Mouse (Mus musculus) heart, embryonic 11.5 days (tissue): ENCODE measurements at regions not wholly inside any gene's neighbourhood (a gene's known extent, or its start where the extent isn't known, plus 50 kb on each side); places are given as distances from the start of the nearest gene placed in this dataset.

Experiments
- ATAC-seq: fragments of 200-750 bp; cut with Nextera tagmentation; replicated peaks from 2 replicates; pipeline ENCODE4 v1.8.0; 2017; ENCODE audit warnings: moderate library complexity; ENCODE audit not compliant: insufficient number of reproducible peaks, low FRiP score, low TSS enrichment
- H3K27ac ChIP-seq: fragments of 300-500 bp; sonication (generic); 2 replicates; pipeline ENCODE4 v1.5.1; 2014; ENCODE audit warnings: mild to moderate bottlenecking, low read depth, low read length
- H3K27me3 ChIP-seq: fragments of 300-500 bp; sonication (generic); 2 replicates; pipeline ENCODE4 v1.6.1; 2014; ENCODE audit warnings: mild to moderate bottlenecking, low read length, mixed read lengths; ENCODE audit not compliant: control insufficient read depth, insufficient read depth
- H3K36me3 ChIP-seq: fragments of 300-500 bp; sonication (generic); 2 replicates; pipeline ENCODE4 v1.6.1; 2014; ENCODE audit warnings: mild to moderate bottlenecking, low read length, moderate library complexity, mixed read lengths; ENCODE audit not compliant: control insufficient read depth, insufficient read depth
- H3K4me1 ChIP-seq: fragments of 300-500 bp; sonication (generic); 2 replicates; pipeline ENCODE4 v1.6.1; 2014; ENCODE audit warnings: low read length; ENCODE audit not compliant: control insufficient read depth, insufficient read depth
- H3K4me2 ChIP-seq: fragments of 300-500 bp; sonication (generic); 2 replicates; pipeline ENCODE4 v1.6.1; 2014; ENCODE audit warnings: mild to moderate bottlenecking, moderate library complexity
- H3K4me3 ChIP-seq: fragments of 300-500 bp; sonication (generic); 2 replicates; pipeline ENCODE4 v1.5.1; 2014; ENCODE audit warnings: low read depth, low read length
- H3K9ac ChIP-seq: fragments of 300-500 bp; sonication (generic); 2 replicates; pipeline ENCODE4 v1.6.1; 2014; ENCODE audit warnings: mild to moderate bottlenecking, low read depth, low read length, moderate library complexity
- H3K9me3 ChIP-seq: fragments of 300-500 bp; sonication (generic); replicated peaks from 2 replicates; pipeline ENCODE4 v1.6.1; 2016; ENCODE audit warnings: low read length; ENCODE audit not compliant: control insufficient read depth
- WGBS: fragments of 180-500 bp; shearing (Covaris S2); extraction: QIAGEN DNeasy Blood & Tissue Kit; methylation state at CpG from one replicate; pipeline ENCODE4 v1.1.7; 2014; ENCODE audit not compliant: insufficient replicate concordance; 5-methylcytosine and 5-hydroxymethylcytosine counted together

- H3K4me2 ChIP-seq = no peak overlapping the region
- no peaks in the 10 kb centered on the region for H3K36me3 ChIP-seq
- H3K4me1 ChIP-seq = no peaks in the 10 kb centered on the region
- no peak for ATAC-seq
- H3K27me3 ChIP-seq = no peaks in the 10 kb centered on the region
- H3K27ac ChIP-seq = no peak overlapping the region
- H3K9me3 ChIP-seq = no peaks in the 10 kb centered on the region
- H3K9ac ChIP-seq = no peak overlapping the region
- no peak overlapping the region for H3K4me3 ChIP-seq
- WGBS = 74% methylated on average over 3 of the region's 3 CpGs
Observed at GRCm38 (mm10) chr14:47868258-47868780, 220.1 kb downstream of the Ktn1 start.

GRCm38 (mm10) chr14:47876585-47876984 lies 228.3 kb downstream of the Ktn1 start:
- Histone ChIP-seq H3K4me2 (no peak overlapping the region), H3K4me3 (no peak overlapping the region), H3K9me3 (no peaks in the 10 kb centered on the region), H3K36me3 (no peaks in the 10 kb centered on the region), H3K27ac (no peak overlapping the region), H3K27me3 (no peaks in the 10 kb centered on the region), H3K4me1 (no peaks in the 10 kb centered on the region), H3K9ac (no peak overlapping the region)
- 63% methylated on average over 5 of the region's 5 CpGs for WGBS
- ATAC-seq = no peak

DNA sequence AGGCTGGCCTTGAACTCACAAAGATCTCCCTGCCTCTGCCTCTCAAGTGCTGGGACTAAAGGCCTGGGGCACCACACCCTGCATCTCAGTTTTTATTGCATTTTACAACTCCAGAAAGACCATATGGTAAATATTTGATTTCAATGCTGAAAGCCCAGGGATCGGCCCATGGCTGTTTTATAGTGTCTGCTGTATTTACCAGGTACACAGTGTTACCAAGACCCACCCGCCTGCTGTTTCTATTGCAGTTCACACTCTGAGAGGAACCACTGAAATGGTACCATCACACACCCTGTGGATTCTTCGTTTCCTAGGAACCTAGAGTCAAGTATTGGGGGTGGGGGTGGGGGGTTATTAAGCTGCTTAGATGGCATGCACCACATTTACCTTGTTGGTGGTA lies 228.9 kb downstream of the Ktn1 start:
- no peak overlapping the region for H3K9ac ChIP-seq
- H3K9me3 ChIP-seq = no peaks in the 10 kb centered on the region
- H3K27me3 ChIP-seq = no peaks in the 10 kb centered on the region
- no peaks in the 10 kb centered on the region for H3K36me3 ChIP-seq
- no peak overlapping the region for H3K4me2 ChIP-seq
- H3K4me1 ChIP-seq = no peaks in the 10 kb centered on the region
- no peak overlapping the region for H3K4me3 ChIP-seq
- no peak overlapping the region for H3K27ac ChIP-seq
- WGBS = 82% methylated on average over 3 of the region's 3 CpGs
- no peak for ATAC-seq

GRCm38 (mm10) chr14:47877771-47878443 lies 229.7 kb downstream of the Ktn1 start:
- no peak overlapping the region for H3K27ac ChIP-seq
- 84% methylated on average over 5 of the region's 5 CpGs for WGBS
- ATAC-seq = no peak
- H3K9ac ChIP-seq = no peak overlapping the region
- H3K4me1 ChIP-seq = no peaks in the 10 kb centered on the region
- no peaks in the 10 kb centered on the region for H3K27me3 ChIP-seq
- H3K9me3 ChIP-seq = no peaks in the 10 kb centered on the region
- no peak overlapping the region for H3K4me3 ChIP-seq
- H3K36me3 ChIP-seq = no peaks in the 10 kb centered on the region
- H3K4me2 ChIP-seq = no peak overlapping the region

GRCm38 (mm10) chr14:47885326-47885725 lies 235.3 kb upstream of the Peli2 start:
- ATAC-seq = no peak
- Histone ChIP-seq H3K27ac (no peak overlapping the region), H3K4me3 (no peak overlapping the region), H3K9ac (no peak overlapping the region), H3K9me3 (no peaks in the 10 kb centered on the region), H3K4me2 (no peak overlapping the region), H3K27me3 (no peaks in the 10 kb centered on the region), H3K4me1 (no peaks in the 10 kb centered on the region), H3K36me3 (no peaks in the 10 kb centered on the region)
- 73% methylated on average over 3 of the region's 3 CpGs for WGBS

DNA sequence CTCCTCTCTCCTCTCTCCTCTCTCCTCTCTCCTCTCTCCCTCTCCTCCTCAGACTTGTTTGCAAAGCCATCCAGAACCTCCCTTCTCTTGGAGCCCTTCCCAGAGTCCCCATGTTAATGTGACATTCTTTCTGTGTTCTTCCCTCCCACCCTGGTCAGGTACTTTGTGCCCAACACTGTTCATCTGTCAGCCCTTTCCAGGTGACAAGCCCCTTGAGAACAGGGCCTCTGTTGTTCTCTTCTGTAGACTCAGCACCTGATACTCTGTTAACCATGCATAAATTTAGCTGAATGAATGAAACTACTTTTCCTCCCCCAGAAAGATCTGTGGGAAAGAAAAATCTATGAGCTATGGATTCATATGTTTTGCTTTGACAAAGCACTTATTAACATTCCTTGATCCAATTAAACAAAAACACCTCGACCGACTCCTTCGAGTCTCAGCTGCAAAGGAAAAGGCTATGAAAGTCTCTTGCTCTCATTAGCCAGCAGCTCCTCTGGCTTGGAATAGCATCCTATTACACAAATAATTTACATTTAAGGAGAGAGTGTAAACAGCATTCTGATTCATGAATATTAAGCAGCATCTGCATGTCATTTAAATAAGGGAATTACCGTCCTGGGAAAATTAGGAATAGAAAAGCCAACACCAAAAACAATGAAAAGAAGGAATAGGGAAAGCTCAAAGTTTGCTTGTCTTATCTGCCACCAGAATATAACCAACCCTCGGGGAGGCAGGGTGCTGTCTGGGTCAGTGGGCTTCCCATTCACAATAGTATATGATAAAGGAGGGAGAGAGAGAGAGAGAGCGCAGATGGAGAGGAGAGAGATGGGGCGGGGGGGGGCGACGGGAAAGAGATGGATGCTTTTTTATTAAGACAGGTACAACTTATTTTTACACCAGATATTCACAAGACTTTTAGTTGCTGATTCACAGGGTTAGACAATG lies 230.1 kb upstream of the Peli2 start:
- H3K4me1 ChIP-seq = no peaks in the 10 kb centered on the region
- ATAC-seq = no peak
- H3K4me2 ChIP-seq = no peak overlapping the region
- H3K27me3 ChIP-seq = no peaks in the 10 kb centered on the region
- no peak overlapping the region for H3K27ac ChIP-seq
- H3K4me3 ChIP-seq = no peak overlapping the region
- WGBS = 70% methylated on average over 9 of the region's 9 CpGs
- no peaks in the 10 kb centered on the region for H3K9me3 ChIP-seq
- H3K36me3 ChIP-seq = no peaks in the 10 kb centered on the region
- H3K9ac ChIP-seq = no peak overlapping the region

- H3K36me3 ChIP-seq = no peaks in the 10 kb centered on the region
- no peak overlapping the region for H3K27ac ChIP-seq
- H3K4me1 ChIP-seq = no peaks in the 10 kb centered on the region
- no peak overlapping the region for H3K9ac ChIP-seq
- ATAC-seq = no peak
- H3K27me3 ChIP-seq = no peaks in the 10 kb centered on the region; the same call in 1 of the 2 replicates
- H3K4me3 ChIP-seq = no peak overlapping the region
- H3K4me2 ChIP-seq = no peak overlapping the region
- WGBS = 74% methylated on average over 3 of the region's 3 CpGs
- no peaks in the 10 kb centered on the region for H3K9me3 ChIP-seq
Observed at GRCm38 (mm10) chr14:47896581-47896980, 224.0 kb upstream of the Peli2 start.

DNA sequence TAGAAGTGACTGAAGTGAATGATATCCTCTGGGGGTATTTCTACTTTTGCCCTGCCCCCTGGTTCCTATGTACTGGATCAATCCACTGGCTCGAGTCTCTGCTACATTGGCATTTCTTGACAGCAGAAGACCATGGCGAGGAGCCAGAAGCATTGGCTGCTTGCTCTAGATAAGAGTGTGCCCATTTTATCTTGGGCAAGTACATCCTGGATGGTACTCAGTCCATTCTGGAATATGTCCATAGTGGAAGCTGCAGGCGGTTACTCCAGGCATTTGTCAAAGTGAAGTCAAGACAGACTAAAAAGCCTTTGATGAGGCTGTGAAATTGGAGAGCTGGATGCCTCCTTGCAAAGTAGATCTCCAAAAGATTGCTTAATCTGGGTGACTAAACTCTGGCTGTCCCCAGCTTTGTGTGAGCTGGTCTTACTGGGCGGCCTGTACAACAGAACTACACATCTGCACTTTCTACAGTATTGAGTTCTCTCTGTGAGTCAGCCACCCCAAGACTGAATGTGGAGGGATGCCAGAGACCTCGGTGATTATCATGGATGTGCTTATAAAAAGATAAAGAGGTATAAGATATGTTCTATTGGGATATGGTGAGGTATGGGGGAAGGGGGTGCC lies 222.6 kb upstream of the Peli2 start:
- Histone ChIP-seq H3K4me1 (no peaks in the 10 kb centered on the region), H3K27me3 (no peaks in the 10 kb centered on the region; the same call in 1 of the 2 replicates), H3K36me3 (no peaks in the 10 kb centered on the region), H3K27ac (no peak overlapping the region), H3K9me3 (no peaks in the 10 kb centered on the region), H3K9ac (no peak overlapping the region), H3K4me3 (no peak overlapping the region), H3K4me2 (no peak overlapping the region)
- no peak for ATAC-seq
- 71% methylated on average over 5 of the region's 5 CpGs for WGBS
